Mouse (Mus musculus) cerebellum, postnatal 4 days (tissue): Measurements from ENCODE around the gene Sfn.
A peak's percentile ranks its signal among the peaks of the same experiment; 100 is the strongest.

Experiments
- DNase-seq, 2 experiments: peaks; one replicate each; pipeline ENCODE4 v3.0.0; 2022; ENCODE audit warnings: low spot score in 2 of 2, mixed read lengths in 1 of 2

Gene Sfn

DNA sequence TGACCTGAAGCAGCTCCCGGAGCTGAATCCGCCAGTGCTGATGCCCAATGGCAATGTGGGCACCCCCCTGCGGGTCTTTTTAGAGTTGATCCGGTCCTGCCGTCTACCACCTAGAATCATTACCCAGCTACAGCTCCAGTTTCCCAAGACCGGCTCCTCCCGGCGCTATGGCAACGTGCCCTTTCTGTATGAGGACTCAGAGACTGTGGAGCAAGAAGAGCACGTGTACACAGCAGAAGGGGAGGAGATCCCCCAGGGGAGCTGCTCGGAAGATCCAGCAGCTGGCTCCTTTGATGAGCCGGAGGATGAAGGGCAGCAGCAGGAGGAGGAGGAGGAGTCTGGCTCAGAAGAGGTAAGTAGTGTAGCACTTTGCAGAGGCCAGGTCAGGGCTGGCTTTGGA lies 24.0 kb downstream of the Sfn start:
- DNase-seq, result no peak

DNA sequence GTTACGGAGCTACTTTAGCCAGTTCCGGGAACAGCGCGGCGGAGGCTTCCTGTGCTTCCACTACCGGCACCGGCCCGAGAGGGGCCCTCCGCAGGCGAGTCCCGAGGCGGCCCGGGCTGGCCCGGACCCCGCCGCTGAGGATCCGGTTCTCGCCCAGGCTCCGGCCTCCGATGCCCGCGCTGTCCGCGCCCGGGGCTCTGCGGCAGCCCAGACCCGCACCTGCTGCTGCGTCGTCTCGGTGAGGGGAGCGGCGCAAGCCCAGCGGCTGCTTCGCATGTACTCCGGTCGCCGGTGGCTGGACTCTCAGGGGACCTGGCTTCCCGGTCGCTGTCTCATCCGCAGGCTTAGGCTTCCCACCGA lies 27.1 kb downstream of the Sfn start:
- no peak for DNase-seq

DNA sequence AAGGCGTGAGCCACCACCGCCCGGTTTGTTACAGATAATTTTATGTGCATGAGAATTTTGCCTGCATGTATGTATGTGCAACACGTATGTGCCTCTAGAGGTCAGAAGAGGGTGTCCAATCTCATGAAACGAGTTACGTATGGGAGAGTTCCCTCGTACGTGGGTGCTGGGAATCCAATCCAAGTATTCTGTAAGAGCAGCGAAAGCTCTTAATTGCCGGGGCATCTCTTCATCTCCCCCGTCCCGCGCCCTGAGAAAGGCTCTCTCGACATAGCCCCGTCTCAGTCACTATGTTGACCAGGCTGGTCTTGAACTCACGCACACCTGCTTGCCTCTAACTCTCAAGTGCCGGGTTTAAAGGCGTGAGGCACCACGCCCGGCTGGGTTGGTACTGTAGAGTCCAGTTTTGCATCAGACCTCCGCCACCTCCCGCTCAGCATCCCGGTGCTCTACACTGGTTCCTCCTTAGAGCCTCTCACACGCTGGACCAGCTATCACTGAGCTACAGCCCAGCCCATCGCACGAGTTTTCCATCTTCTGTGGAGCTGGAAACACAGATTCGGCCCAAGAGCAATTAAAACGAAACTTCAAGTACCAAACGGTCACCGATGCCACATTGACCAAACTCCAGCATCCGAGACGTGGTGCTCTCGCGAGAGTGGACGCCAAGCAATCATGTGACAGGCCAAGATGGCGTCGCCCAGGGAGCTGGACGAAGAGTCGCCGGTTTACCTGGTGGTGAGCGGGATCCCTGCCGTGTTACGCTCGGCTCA lies 27.7 kb downstream of the Sfn start, which contains the start of gene Gpatch3:
Gpatch3 (plus strand) TSS at position 676 of the 773 bp plus-strand sequence.
- peak; percentile 78 to 88 for DNase-seq

DNA sequence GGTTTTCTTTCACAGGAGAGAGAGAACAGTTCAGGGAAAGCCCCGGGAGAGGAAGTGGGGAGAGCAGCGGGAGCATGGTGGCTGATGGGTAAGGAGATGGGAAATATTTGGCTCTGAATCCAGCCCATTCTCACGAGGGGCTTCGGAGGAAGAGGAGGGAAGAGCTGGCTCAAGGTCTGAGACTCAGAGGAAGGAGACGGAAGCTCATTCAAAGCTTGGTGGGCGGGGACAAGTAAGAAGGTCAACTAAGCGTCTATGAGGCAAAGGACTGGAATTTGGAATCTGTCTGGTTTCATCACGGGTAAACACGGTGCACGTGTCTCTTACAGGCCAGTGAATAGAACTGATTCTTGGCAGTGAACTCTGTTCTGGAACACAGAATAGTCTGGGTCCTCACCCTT lies 31.9 kb downstream of the Sfn start:
- no peak for DNase-seq

DNA sequence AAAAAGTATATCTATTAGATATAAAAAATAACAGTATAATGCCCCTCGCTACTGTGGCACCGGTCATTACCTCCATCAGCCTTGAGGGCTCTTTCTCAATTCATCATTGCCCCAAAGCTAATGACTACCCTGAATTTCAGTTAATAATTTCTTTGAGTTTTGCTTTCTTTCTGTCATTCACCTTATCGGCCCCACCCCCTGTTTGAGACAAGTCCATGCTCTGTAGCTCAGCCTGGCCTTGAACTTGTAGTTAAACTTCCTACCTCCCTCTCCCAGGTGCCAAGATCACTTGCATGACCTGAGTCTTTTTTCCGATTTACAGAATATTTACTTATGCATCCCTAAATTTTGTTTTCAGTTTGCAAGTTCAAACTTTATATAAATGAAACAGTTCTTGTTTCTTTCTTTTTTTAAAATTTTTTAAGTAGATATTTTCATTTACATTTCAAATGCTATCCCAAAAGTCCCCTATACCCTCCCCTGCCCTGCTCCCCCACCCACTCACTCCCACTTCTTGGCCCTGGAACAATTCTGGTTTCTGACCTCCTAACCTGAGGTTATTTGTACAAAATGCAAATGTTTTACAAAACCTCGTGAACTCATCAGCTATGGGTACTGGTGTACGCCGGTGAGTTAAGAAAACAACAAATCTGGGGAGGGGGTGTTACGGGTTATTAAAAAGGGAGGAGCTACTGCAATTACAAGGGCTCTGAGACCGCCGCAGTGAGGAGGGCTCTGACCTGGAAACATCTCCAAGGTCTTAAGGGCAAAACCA lies 32.5 kb downstream of the Sfn start:
- no peak for DNase-seq

DNA sequence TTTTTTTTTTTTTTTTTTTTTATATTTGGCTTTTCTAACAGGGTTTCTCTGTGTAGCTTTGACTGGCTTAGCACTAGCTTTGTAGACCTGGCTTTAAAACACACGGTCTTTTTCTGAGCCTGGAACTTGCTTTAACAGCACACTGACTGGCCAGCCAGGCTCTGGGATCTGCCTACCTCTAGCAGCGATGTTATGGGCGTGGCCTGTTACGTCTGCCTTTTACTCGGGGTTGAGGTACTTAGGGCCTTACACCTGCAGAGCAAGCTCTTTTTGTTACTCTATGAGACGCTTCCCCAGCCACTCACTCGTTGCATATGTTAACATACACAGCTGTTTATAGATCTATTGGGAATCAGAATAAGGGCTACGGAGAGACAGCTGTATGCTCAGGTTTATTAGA lies 34.7 kb downstream of the Sfn start:
- DNase-seq, result no peak

DNA sequence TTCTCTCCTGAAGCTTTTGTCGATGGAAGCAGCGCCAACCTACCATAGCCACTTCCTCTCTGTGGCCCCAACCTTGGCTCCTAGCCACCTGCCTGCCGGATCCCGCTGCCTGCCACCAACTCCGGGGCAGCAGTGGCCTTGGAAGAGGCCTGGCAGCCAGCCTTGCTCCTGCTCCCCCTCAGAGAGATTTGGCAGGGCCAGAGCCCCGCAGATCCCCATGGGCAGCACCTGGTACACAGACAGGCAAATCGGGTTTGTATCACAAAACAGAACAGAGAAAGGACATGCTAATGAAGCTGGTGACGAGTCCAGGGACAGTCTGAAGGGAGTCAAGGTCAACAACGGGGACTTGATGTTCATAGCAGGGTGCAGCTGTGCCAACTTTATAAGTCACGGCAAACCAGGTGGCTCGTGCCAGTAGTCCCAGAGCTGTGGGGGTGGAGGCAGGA lies 38.8 kb downstream of the Sfn start:
- DNase-seq, result peak; percentile 35 to 63

DNA sequence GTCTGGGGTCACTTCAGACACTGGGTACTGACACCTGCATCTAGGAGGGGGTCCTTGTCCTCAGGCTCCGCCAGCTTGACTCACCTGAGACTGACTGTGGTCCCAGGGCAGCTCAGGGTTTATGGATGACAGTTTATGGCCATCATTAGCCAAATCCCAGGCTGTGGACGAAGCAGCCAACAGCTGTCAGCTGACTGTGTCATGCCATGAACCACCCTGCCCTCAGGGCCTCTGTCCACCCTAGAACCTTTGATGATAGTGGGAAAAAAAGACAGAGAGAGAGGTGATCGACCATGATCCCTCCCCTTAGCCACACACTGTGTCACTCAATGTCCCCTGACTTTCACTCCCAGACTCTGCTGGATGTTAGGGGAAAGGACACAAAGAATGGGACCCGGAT lies 40.3 kb downstream of the Sfn start:
- no peak for DNase-seq

DNA sequence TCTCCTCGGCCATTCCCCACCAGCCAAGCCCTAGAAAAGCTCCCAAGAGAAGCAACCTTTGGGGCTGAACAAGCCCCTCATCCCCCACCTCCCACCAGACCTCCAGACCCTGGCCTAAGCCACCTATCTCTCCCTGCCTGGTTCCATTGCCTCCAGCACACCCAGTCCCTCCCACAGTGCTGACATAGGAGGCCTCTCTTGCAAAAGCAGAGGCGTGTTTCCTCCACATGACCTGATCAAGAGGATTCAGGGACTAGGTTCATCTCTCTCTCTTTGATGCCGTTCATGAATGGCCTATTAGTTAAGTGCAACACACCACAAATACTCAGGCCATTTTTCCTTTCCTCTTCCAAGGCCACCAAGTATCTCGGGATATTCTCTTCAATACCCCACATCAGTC lies 42.1 kb downstream of the Sfn start:
- DNase-seq, result no peak

DNA sequence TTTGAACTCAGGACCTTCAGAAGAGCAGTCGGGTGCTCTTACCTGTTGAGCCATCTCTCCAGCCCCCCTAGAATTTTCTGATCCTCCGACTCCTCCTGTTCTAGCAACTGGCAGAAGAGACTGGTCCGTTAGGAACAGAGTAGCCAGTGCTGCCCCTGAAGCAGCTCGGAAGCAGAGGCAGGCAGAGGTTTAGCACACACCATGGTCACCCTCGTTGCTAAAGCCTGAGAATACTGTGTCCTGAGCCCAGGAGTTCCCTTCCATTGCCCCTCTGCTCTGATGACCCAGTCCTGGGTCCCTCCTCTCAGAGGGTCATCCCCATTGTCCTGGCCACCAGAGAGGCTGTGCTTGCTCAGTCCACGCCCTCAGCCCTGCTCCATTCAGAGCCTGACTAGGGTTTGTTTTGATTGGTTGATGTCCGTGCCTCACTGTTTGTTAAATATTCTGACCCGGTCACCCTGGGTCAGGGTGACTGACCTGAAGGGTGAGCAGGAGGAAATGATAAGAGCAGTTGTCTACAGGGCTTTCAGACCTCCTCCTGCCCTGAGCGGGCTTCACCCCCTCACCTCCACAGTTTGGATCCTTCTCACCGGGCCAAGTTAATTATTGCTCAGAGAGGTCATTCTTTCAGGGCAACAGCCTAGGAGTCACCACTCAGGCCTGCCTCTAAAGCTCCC lies 44.8 kb downstream of the Sfn start:
- DNase-seq, result no peak

DNA sequence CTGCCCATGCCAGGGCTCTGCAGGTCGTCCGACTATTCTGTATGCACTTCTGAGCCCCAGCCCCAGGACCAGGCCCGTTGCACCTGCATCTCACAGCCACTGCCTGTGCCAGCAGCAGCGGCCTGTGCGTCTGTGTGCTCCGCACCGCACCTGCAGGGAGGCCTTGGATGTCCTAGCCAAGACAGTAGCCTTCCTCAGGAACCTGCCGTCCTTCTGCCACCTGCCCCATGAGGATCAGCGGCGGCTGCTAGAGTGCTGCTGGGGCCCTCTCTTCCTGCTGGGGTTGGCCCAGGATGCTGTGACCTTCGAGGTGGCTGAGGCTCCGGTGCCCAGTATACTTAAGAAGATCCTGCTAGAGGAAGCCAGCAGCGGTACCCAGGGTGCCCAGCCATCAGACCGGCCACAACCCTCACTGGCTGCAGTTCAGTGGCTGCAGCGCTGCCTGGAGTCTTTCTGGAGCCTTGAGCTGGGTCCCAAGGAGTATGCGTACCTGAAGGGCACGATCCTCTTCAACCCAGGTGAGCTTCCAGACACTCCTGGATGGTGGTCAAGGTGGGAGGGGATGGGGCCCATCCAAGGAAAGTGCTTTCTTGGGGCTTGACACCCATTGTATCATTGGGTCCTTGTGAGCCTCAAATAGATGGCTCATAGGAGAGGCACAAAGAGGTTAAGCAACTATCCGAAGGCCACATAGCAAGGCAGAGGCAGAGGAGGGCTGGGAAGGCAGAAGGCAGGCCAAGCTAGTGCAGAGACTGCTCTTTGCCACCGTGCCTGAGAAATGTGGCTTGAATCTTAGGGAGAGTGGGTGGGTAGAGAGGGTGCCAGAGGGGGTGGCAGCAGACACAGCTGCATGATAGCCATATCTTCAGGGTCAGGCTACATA lies 48.3 kb downstream of the Sfn start:
- no peak for DNase-seq

DNA sequence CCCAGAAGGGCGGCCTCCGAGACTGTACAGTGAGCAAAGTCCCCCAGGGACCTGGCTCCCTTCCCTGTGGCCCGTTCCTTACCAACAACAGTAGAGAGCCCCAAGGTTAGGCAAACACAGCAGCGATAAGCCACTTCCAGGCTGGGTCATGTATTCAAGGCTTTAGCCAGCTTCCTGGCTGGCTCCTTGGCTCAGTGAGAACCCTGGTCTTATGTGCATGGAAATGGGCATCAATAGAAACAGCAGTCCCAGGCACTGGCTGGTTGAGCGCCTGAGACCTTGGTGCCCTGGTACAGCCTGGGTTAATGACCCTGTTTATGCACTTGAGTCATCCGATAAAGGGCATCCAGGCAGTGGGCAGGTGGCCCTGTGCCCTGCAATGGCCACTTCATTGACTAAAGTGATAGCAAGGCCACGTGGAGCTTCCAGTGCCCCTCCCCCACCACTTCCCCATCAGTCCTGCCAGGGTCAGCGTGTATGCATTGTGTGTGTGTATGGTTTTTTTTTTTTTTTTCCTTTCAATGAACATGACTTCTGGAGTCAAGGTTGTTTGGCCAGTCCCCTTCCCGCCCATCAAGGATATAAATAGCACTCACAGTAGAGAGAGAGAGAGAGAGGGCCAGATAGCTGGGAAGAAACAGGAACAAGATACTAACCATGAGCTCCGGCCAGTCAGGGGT lies 49.1 kb downstream of the Sfn start, which contains the start of gene Nr0b2:
Nr0b2 (plus strand) TSS at position 609 of the 680 bp plus-strand sequence.
- no peak for DNase-seq

DNA sequence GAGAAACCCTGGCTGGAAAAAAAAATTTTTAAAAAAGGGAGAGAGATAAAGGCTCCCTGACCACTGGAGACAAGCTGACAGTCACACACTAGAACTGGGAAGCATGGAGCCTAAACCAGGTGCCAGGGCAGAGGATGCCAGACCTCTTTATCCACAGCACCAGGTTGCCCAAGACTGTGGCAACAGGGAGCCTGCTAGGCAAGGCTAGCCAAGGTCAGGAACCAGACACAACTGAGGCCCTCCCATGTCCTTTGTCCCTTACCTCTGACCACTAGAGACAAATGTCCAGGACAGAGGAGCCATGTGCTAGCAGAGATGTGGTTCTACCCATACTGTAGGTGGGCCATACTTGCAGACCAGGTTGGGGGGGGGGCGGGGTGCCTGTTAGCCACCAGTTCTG lies 49.9 kb downstream of the Sfn start:
- no peak for DNase-seq
